Mouse (Mus musculus) embryonic facial prominence, embryonic 14.5 days (tissue): ENCODE data around the gene Cdhr3. TPM values are rescaled to one million over a fixed set of nuclear protein-coding genes. Genes with fewer than 3 reads are reported as not detected.

ENCODE experiments used
- ATAC-seq: fragments of 200-750 bp; cut with Nextera tagmentation; 2 replicates; pipeline ENCODE4 v1.8.0; 2017; ENCODE audit warnings: low read depth, moderate number of reproducible peaks, moderate TSS enrichment
- DNase-seq: peaks from one replicate; pipeline ENCODE4 v3.0.0-alpha.2; 2015; ENCODE audit warnings: low spot score
- H3K27ac ChIP-seq: fragments of 300-500 bp; sonication (generic); replicated peaks from 2 replicates; pipeline ENCODE4 v1.5.1; 2014; ENCODE audit warnings: low read depth, mild to moderate bottlenecking, low read length, moderate library complexity
- H3K27me3 ChIP-seq: fragments of 300-500 bp; sonication (generic); replicated peaks from 2 replicates; pipeline ENCODE4 v1.6.1; 2014; ENCODE audit warnings: low read length; ENCODE audit not compliant: control insufficient read depth, insufficient read depth
- H3K36me3 ChIP-seq: fragments of 300-500 bp; sonication (generic); 2 replicates; pipeline ENCODE4 v1.6.1; 2014; ENCODE audit warnings: low read length, mixed read lengths; ENCODE audit not compliant: control insufficient read depth, insufficient read depth
- H3K4me1 ChIP-seq: fragments of 300-500 bp; sonication (generic); 2 replicates; pipeline ENCODE4 v1.6.1; 2014; ENCODE audit warnings: antibody characterized with exemption, low read length; ENCODE audit not compliant: control insufficient read depth, insufficient read depth
- H3K4me2 ChIP-seq: fragments of 300-500 bp; sonication (generic); 2 replicates; pipeline ENCODE4 v1.6.1; 2014; ENCODE audit warnings: low read depth, mild to moderate bottlenecking, low read length, moderate library complexity, mixed read lengths
- H3K4me3 ChIP-seq: fragments of 300-500 bp; sonication (generic); 2 replicates; pipeline ENCODE4 v1.5.1; 2014; ENCODE audit warnings: low read depth, mild to moderate bottlenecking, low read length
- H3K9ac ChIP-seq: fragments of 300-500 bp; sonication (generic); 2 replicates; pipeline ENCODE4 v1.6.1; 2014; ENCODE audit warnings: low read depth, mild to moderate bottlenecking, low read length, moderate library complexity, mixed read lengths
- H3K9me3 ChIP-seq: fragments of 300-500 bp; sonication (generic); 2 replicates; pipeline ENCODE4 v1.6.1; 2016; ENCODE audit warnings: low read length; ENCODE audit not compliant: control insufficient read depth
- WGBS: fragments of 180-500 bp; shearing (Covaris S2); extraction: QIAGEN DNeasy Blood & Tissue Kit; methylation state at CpG from one replicate; pipeline ENCODE4 v1.1.7; 2014; 5-methylcytosine and 5-hydroxymethylcytosine counted together
- microRNA-seq: library from miRNA; unstranded; fragments of <30 nt; microRNA quantifications from one replicate; pipeline ENCODE4, GENCODE M21; 2016; ENCODE audit warnings: borderline number of aligned reads
- polyA plus RNA-seq: library from polyadenylated mRNA; unstranded; fragments of >200 nt; fragmentation: Nextera tagmentation; extraction: Ambion mirVana; gene quantifications from 2 replicates; pipeline ENCODE4 v1.2.1, GENCODE M21; 2014

Cdhr3 gene
- polyA plus RNA-seq, 1 experiment from 2014 or later = 1.6 TPM

GRCm38 (mm10) chr12:32998766-32999165, 93.9 kb downstream of the Cdhr3 start:
- WGBS = 61% methylated on average over 5 of the region's 5 CpGs
- ATAC-seq (no peak), DNase-seq (no peak)
- H3K4me2 ChIP-seq = no peak overlapping the region
- H3K27me3 ChIP-seq = no peaks in the 10 kb centered on the region
- H3K36me3 ChIP-seq = no peaks in the 10 kb centered on the region
- no peak overlapping the region for H3K4me3 ChIP-seq
- H3K27ac ChIP-seq = no peak overlapping the region
- peaks cover 10% of the 10 kb centered on the region for H3K4me1 ChIP-seq
- no peaks in the 10 kb centered on the region for H3K9me3 ChIP-seq
- no peak overlapping the region for H3K9ac ChIP-seq

GRCm38 (mm10) chr12:32995081-32995834, 97.4 kb downstream of the Cdhr3 start:
- no peaks in the 10 kb centered on the region for H3K9me3 ChIP-seq
- 74% methylated on average over 4 of the region's 4 CpGs for WGBS
- H3K36me3 ChIP-seq = no peaks in the 10 kb centered on the region
- H3K27ac ChIP-seq = no peak overlapping the region
- no peaks in the 10 kb centered on the region for H3K27me3 ChIP-seq
- H3K4me2 ChIP-seq = no peak overlapping the region
- peak; percentile 39 for DNase-seq
- no peak overlapping the region for H3K4me3 ChIP-seq
- ATAC-seq = no peak
- peaks cover 10% of the 10 kb centered on the region for H3K4me1 ChIP-seq
- H3K9ac ChIP-seq = no peak overlapping the region

- Histone ChIP-seq H3K4me3 (no peak overlapping the region), H3K9me3 (no peaks in the 10 kb centered on the region), H3K36me3 (no peaks in the 10 kb centered on the region), H3K4me1 (peaks cover 10% of the 10 kb centered on the region), H3K27me3 (no peaks in the 10 kb centered on the region), H3K27ac (no peak overlapping the region), H3K4me2 (no peak overlapping the region), H3K9ac (no peak overlapping the region)
- ATAC-seq (no peak), DNase-seq (no peak)
- 62% methylated on average over 5 of the region's 5 CpGs for WGBS
Observed at GRCm38 (mm10) chr12:32994081-32994480, 98.6 kb downstream of the Cdhr3 start.

DNA sequence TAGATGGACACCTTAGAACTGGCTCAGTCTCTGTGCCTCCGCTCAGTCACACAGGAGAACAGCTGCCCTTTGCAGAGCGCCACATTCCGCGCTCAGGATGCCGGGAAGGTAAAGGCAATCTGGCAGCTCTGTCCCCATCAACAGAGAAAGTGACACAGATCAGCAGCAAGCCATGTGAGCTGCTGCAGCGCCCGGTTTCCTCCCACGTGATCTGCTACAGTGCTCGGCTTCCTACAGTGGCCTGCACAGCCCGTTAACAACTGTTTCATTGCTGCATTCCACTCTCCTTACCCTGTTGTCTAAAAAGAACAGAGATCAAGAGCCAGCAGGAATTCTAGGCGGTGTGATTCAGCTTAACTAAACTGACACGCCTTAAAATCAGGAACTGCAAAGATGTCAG, 102.9 kb downstream of the Cdhr3 start:
- Histone ChIP-seq H3K4me2 (no peak overlapping the region), H3K9ac (no peak overlapping the region), H3K36me3 (no peaks in the 10 kb centered on the region), H3K27ac (no peak overlapping the region), H3K27me3 (no peaks in the 10 kb centered on the region), H3K4me3 (no peak overlapping the region), H3K9me3 (no peaks in the 10 kb centered on the region), H3K4me1 (no peaks in the 10 kb centered on the region)
- DNase-seq (peak; percentile 43), ATAC-seq (peak; percentile 62; the same call in 1 of the 2 replicates)
- WGBS = 65% methylated on average over 12 of the region's 12 CpGs

GRCm38 (mm10) chr12:32986284-32986683, 106.4 kb downstream of the Cdhr3 start:
- H3K27me3 ChIP-seq = no peaks in the 10 kb centered on the region
- H3K27ac ChIP-seq = no peak overlapping the region

More at GRCm38 (mm10) chr12:32986284-32986683, 106.4 kb downstream of the Cdhr3 start:
- WGBS = 53% methylated on average over 1 of the region's 1 CpGs
- H3K36me3 ChIP-seq = no peaks in the 10 kb centered on the region
- H3K4me2 ChIP-seq = no peak overlapping the region
- H3K4me3 ChIP-seq = no peak overlapping the region
- H3K9ac ChIP-seq = no peak overlapping the region
- H3K9me3 ChIP-seq = no peaks in the 10 kb centered on the region
- DNase-seq (no peak), ATAC-seq (no peak)
- H3K4me1 ChIP-seq = no peaks in the 10 kb centered on the region

Small RNA genes within 50 kb of the gene (microRNA-seq; reads per million reads assigned to microRNA genes)
- not detected for gene Gm22904

Other genes starting within 250 kb of the Cdhr3 start
- 115 and 119 TPM in 2 replicates for gene Sypl, start 139.0 kb downstream of the Cdhr3 start, polyA plus RNA-seq
- 11.4 and 13.0 TPM in 2 replicates for gene Atxn7l1, start 54.8 kb upstream of the Cdhr3 start, polyA plus RNA-seq